Mouse (Mus musculus) spleen, postnatal 10 days (tissue): ENCODE results near the gene Hdac2.

Source experiments
- DNase-seq, 2 experiments: peaks; one replicate each; pipeline ENCODE4 v3.0.0; 2021 to 2022; ENCODE audit warnings: low spot score in 2 of 2

Hdac2 gene

GRCm38 (mm10) chr10:36974086-36974675 is at the start of gene Hdac2:
TSS of gene Hdac2 (plus strand) at chr10:36974544.
- peak; percentile 83 to 86 for DNase-seq

- DNase-seq, result no peak
Measured at GRCm38 (mm10) chr10:36928212-36928611, 46.1 kb upstream of the Hdac2 start.

GRCm38 (mm10) chr10:36935863-36936262 is 38.5 kb upstream of the Hdac2 start:
- no peak for DNase-seq

- no peak for DNase-seq
Measured at GRCm38 (mm10) chr10:36936271-36936670, 38.1 kb upstream of the Hdac2 start.

- no peak for DNase-seq
Measured at GRCm38 (mm10) chr10:36951742-36952141, 22.6 kb upstream of the Hdac2 start.

- no peak for DNase-seq
Measured at GRCm38 (mm10) chr10:36952622-36953021, 21.7 kb upstream of the Hdac2 start.

GRCm38 (mm10) chr10:36959563-36960110 is 14.7 kb upstream of the Hdac2 start:
- no peak for DNase-seq

- no peak for DNase-seq
Measured at GRCm38 (mm10) chr10:36964406-36964805, 9.9 kb upstream of the Hdac2 start.

- peak in 1 of 2 experiments; percentile 75 for DNase-seq
Measured at GRCm38 (mm10) chr10:36974676-36975520, 554 bp downstream of the Hdac2 start.

- DNase-seq, result no peak
Measured at GRCm38 (mm10) chr10:36981866-36982265, 7.5 kb downstream of the Hdac2 start.

GRCm38 (mm10) chr10:36992149-36992548 is 17.8 kb downstream of the Hdac2 start:
- no peak for DNase-seq

- no peak for DNase-seq
Measured at GRCm38 (mm10) chr10:37000839-37001238, 26.5 kb downstream of the Hdac2 start.

GRCm38 (mm10) chr10:37014274-37015107 is 40.1 kb downstream of the Hdac2 start:
- peak; percentile 10 to 69 for DNase-seq

- no peak for DNase-seq
Measured at GRCm38 (mm10) chr10:37015729-37016128, 41.4 kb downstream of the Hdac2 start.

- DNase-seq, result no peak
Measured at GRCm38 (mm10) chr10:37016200-37016599, 41.9 kb downstream of the Hdac2 start.

- DNase-seq, result no peak
Measured at GRCm38 (mm10) chr10:37024301-37024700, 50.0 kb downstream of the Hdac2 start.

GRCm38 (mm10) chr10:37028651-37029050 is 54.3 kb downstream of the Hdac2 start:
- no peak for DNase-seq

- DNase-seq, result no peak
Measured at GRCm38 (mm10) chr10:37035090-37035497, 60.8 kb downstream of the Hdac2 start.

GRCm38 (mm10) chr10:37047661-37048098 is 73.3 kb downstream of the Hdac2 start:
- no peak for DNase-seq
